Mouse (Mus musculus): ENCODE results near the gene Mtf1.

Gene Mtf1

GRCm38 (mm10) chr4:124801552-124802308 is at the start of gene Mtf1:
Gene Mtf1, plus strand, starts transcription at chr4:124802104.
- peak; percentile 80 for DNase-seq (ENCODE audit: low read depth, low spot score)

- DNase-seq (ENCODE audit: low read depth, low spot score), result no peak
These were observed 49.4 kb upstream of the Mtf1 start for GRCm38 (mm10) chr4:124752281-124753199.

GRCm38 (mm10) chr4:124755526-124755925 is 46.4 kb upstream of the Mtf1 start:
- DNase-seq (ENCODE audit: low read depth, low spot score), result no peak

GRCm38 (mm10) chr4:124759305-124759811 is 42.5 kb upstream of the Mtf1 start:
- DNase-seq (ENCODE audit: low read depth, low spot score), result no peak

GRCm38 (mm10) chr4:124761201-124761600 is 40.7 kb upstream of the Mtf1 start:
- DNase-seq (ENCODE audit: low read depth, low spot score), result no peak

GRCm38 (mm10) chr4:124762858-124763452 is 38.9 kb upstream of the Mtf1 start:
- no peak for DNase-seq (ENCODE audit: low read depth, low spot score)

GRCm38 (mm10) chr4:124765802-124766565 is 35.9 kb upstream of the Mtf1 start:
- DNase-seq (ENCODE audit: low read depth, low spot score), result no peak

GRCm38 (mm10) chr4:124766566-124766940 is 35.4 kb upstream of the Mtf1 start:
- DNase-seq (ENCODE audit: low read depth, low spot score), result no peak

- no peak for DNase-seq (ENCODE audit: low read depth, low spot score)
These were observed 32.8 kb upstream of the Mtf1 start for GRCm38 (mm10) chr4:124768963-124769591.

GRCm38 (mm10) chr4:124770624-124771023 is 31.3 kb upstream of the Mtf1 start:
- no peak for DNase-seq (ENCODE audit: low read depth, low spot score)

- DNase-seq (ENCODE audit: low read depth, low spot score), result no peak
These were observed 29.8 kb upstream of the Mtf1 start for GRCm38 (mm10) chr4:124772125-124772524.

GRCm38 (mm10) chr4:124773449-124773848 is 28.5 kb upstream of the Mtf1 start:
- DNase-seq (ENCODE audit: low read depth, low spot score), result no peak

- DNase-seq (ENCODE audit: low read depth, low spot score), result no peak
These were observed 27.9 kb upstream of the Mtf1 start for GRCm38 (mm10) chr4:124773995-124774394.

- DNase-seq (ENCODE audit: low read depth, low spot score), result no peak
These were observed 27.5 kb upstream of the Mtf1 start for GRCm38 (mm10) chr4:124774429-124774828.

- DNase-seq (ENCODE audit: low read depth, low spot score), result no peak
These were observed 20.5 kb upstream of the Mtf1 start for GRCm38 (mm10) chr4:124781361-124781760.

- no peak for DNase-seq (ENCODE audit: low read depth, low spot score)
These were observed 19.5 kb upstream of the Mtf1 start for GRCm38 (mm10) chr4:124782395-124782794.

- DNase-seq (ENCODE audit: low read depth, low spot score), result no peak
These were observed 18.0 kb upstream of the Mtf1 start for GRCm38 (mm10) chr4:124783937-124784336.

- no peak for DNase-seq (ENCODE audit: low read depth, low spot score)
These were observed 11.9 kb upstream of the Mtf1 start for GRCm38 (mm10) chr4:124790013-124790412.

GRCm38 (mm10) chr4:124792114-124792513 is 9.8 kb upstream of the Mtf1 start:
- DNase-seq (ENCODE audit: low read depth, low spot score), result no peak

- no peak for DNase-seq (ENCODE audit: low read depth, low spot score)
These were observed 5.8 kb upstream of the Mtf1 start for GRCm38 (mm10) chr4:124796141-124796540.

GRCm38 (mm10) chr4:124796913-124797312 is 5.0 kb upstream of the Mtf1 start:
- no peak for DNase-seq (ENCODE audit: low read depth, low spot score)

Measured in retina, postnatal 7 days (tissue).